Mouse (Mus musculus) forebrain, embryonic 14.5 days (tissue): ENCODE data around the gene Mrtfa. TPM values are rescaled to one million over a fixed set of nuclear protein-coding genes. Genes with fewer than 3 reads are reported as not detected.

ENCODE experiments used
- ATAC-seq: fragments of 200-750 bp; cut with Nextera tagmentation; 2 replicates; pipeline ENCODE4 v1.8.0; 2017; ENCODE audit warnings: mild to moderate bottlenecking, moderate library complexity
- DNase-seq: peaks from one replicate; pipeline ENCODE4 v3.0.0-alpha.2; 2015; ENCODE audit warnings: low spot score
- H3K27ac ChIP-seq: fragments of 300-500 bp; sonication (generic); 2 replicates; pipeline ENCODE4 v1.5.1; 2014; ENCODE audit warnings: low read depth, mild to moderate bottlenecking, control low read depth, low read length, moderate library complexity
- H3K27me3 ChIP-seq: fragments of 300-500 bp; sonication (generic); replicated peaks from 2 replicates; pipeline ENCODE4 v1.6.1; 2014; ENCODE audit warnings: low read length, control low read depth, mixed read lengths; ENCODE audit not compliant: control insufficient read depth, insufficient read depth
- H3K36me3 ChIP-seq: fragments of 300-500 bp; sonication (generic); 2 replicates; pipeline ENCODE4 v1.6.1; 2014; ENCODE audit warnings: low read length, control low read depth; ENCODE audit not compliant: control insufficient read depth, insufficient read depth
- H3K4me1 ChIP-seq: fragments of 300-500 bp; sonication (generic); 2 replicates; pipeline ENCODE4 v1.6.1; 2014; ENCODE audit warnings: antibody characterized with exemption, low read length, control low read depth; ENCODE audit not compliant: control insufficient read depth, insufficient read depth
- H3K4me2 ChIP-seq: fragments of 300-500 bp; sonication (generic); 2 replicates; pipeline ENCODE4 v1.6.1; 2014; ENCODE audit warnings: mild to moderate bottlenecking, control low read depth, low read length
- H3K4me3 ChIP-seq: fragments of 300-500 bp; sonication (generic); 2 replicates; pipeline ENCODE4 v1.5.1; 2014; ENCODE audit warnings: low read depth, low read length, control low read depth
- H3K9ac ChIP-seq: fragments of 300-500 bp; sonication (generic); 2 replicates; pipeline ENCODE4 v1.6.1; 2014; ENCODE audit warnings: mild to moderate bottlenecking, low read length, control low read depth, moderate library complexity
- H3K9me3 ChIP-seq: fragments of 300-500 bp; sonication (generic); replicated peaks from 2 replicates; pipeline ENCODE4 v1.6.1; 2016; ENCODE audit warnings: low read length, control low read depth, mixed read lengths; ENCODE audit not compliant: control insufficient read depth
- WGBS: fragments of 180-500 bp; shearing (Covaris S2); extraction: QIAGEN DNeasy Blood & Tissue Kit; methylation state at CpG from one replicate; pipeline ENCODE4 v1.1.7; 2014; 5-methylcytosine and 5-hydroxymethylcytosine counted together
- polyA plus RNA-seq: library from polyadenylated mRNA; unstranded; fragments of >200 nt; fragmentation: Nextera tagmentation; extraction: Ambion mirVana; gene quantifications from 2 replicates; pipeline ENCODE4 v1.2.1, GENCODE M21; 2014

The Mrtfa gene
- polyA plus RNA-seq, 1 experiment from 2014 or later, result 13.6 TPM

DNA sequence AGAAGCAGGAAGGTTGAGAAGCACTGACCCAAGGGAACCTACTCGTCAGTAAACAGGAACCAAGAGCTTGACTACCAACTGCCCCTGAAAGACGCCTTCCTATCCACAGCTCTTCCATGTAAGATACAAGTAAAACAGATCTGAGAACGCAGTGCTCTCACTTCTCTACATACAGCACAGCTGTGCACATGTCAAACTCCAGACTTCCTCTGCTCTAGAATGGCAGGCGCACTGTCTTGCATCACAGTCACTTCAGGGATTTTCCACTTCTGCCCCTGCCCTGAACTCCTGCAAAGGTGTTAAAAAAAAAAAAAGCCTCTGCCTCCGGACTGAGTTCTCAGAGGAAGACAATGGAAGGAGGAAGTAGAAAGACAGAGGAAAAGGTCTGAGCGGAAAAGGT is 78.0 kb downstream of the Mrtfa start:
- Histone ChIP-seq H3K4me2 (no peak overlapping the region), H3K36me3 (no peaks in the 10 kb centered on the region), H3K9me3 (no peaks in the 10 kb centered on the region), H3K9ac (no peak overlapping the region), H3K4me3 (no peak overlapping the region), H3K27me3 (no peaks in the 10 kb centered on the region), H3K27ac (no peak overlapping the region), H3K4me1 (no peaks in the 10 kb centered on the region)
- WGBS, result 85% methylated on average over 6 of the region's 6 CpGs
- ATAC-seq, result no peak
- DNase-seq, result no peak

DNA sequence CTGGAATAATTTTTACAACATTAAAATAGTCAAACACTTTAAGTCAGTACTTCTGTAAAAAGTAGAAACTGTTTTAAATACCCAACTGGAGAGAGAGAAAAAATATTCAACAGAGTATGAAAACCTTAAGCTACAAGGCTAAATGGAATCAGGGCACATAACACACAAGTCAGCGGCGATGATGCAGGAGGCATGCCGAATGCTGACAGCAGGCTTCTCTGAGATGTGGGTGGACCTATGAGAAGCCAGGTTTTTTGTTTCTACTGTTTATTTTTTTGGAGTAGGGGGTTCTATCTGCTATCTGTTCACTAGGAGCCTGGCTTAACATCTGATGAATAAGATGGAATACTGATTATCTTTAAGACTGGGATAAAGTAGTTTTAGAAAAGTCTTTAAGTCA is 80.2 kb downstream of the Mrtfa start:
- Histone ChIP-seq H3K9me3 (no peaks in the 10 kb centered on the region), H3K36me3 (no peaks in the 10 kb centered on the region), H3K27ac (no peak overlapping the region), H3K27me3 (no peaks in the 10 kb centered on the region), H3K4me1 (peaks cover 14% of the 10 kb centered on the region), H3K9ac (no peak overlapping the region), H3K4me2 (no peak overlapping the region), H3K4me3 (no peak overlapping the region)
- ATAC-seq, result no peak
- DNase-seq, result no peak
- 90% methylated on average over 3 of the region's 3 CpGs for WGBS

DNA sequence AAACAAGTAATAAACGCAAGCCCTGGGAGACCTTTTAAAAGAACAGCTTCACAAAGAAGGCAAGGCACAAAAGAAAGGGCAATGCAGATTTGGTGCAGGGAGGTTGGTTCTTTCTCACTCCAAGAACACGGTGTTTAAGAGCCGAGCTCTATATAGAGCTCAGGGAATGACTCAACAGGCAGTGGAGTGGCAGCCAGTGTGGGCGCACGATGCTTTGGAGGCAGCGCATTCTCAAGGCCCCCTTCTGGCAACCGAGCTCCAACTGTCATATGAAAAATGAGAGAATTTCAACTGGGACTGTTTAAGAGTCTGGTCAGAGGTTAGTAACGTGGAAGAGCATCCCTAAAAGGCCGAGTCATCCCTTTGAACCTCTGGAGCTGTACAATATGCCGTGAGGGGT is 84.6 kb downstream of the Mrtfa start:
- Histone ChIP-seq H3K27ac (no peak overlapping the region), H3K4me1 (peaks cover 33% of the 10 kb centered on the region), H3K9ac (no peak overlapping the region), H3K27me3 (no peaks in the 10 kb centered on the region), H3K4me2 (no peak overlapping the region), H3K9me3 (no peaks in the 10 kb centered on the region), H3K36me3 (no peaks in the 10 kb centered on the region), H3K4me3 (no peak overlapping the region)
- DNase-seq (peak; percentile 43), ATAC-seq (no peak)
- 17% methylated on average over 10 of the region's 10 CpGs for WGBS

DNA sequence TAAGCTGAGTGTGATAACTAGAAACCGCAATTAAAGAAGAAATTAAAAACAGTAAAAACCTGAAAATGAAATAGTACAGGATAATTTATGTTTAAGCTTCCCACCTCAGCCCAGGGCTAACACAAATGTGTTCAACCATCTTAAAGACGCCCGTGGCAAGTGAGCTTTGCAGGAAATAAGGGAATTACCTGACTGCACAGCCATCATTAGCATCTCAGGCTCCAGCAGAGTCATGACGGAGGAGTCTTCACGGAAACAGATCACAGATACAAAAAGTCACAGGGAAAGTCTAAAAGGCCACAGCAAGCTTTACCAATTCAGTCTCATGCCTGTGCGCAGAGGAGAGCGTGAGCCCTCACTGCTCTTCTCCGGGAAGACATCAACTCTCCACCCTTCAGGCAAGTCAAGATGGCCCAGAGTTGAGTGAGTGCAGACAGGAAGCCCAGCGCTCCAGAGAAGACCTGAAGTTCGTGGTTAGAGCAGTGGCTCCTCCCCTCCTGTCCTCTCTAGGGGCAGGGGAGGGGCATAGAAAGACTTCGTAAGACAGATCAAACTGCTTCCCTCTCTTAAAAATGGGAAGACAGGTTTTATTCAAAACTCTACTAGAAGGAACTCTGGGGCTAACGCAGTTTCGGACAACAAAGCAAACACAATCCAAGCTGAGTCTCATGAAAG is 85.8 kb downstream of the Mrtfa start:
- WGBS, result 35% methylated on average over 13 of the region's 13 CpGs
- Histone ChIP-seq H3K4me3 (no peak overlapping the region), H3K27ac (no peak overlapping the region), H3K9ac (no peak overlapping the region), H3K9me3 (no peaks in the 10 kb centered on the region), H3K36me3 (no peaks in the 10 kb centered on the region), H3K4me2 (peak overlapping the region; percentile 29), H3K27me3 (no peaks in the 10 kb centered on the region), H3K4me1 (peaks cover 33% of the 10 kb centered on the region)
- DNase-seq, result no peak
- no peak for ATAC-seq

DNA sequence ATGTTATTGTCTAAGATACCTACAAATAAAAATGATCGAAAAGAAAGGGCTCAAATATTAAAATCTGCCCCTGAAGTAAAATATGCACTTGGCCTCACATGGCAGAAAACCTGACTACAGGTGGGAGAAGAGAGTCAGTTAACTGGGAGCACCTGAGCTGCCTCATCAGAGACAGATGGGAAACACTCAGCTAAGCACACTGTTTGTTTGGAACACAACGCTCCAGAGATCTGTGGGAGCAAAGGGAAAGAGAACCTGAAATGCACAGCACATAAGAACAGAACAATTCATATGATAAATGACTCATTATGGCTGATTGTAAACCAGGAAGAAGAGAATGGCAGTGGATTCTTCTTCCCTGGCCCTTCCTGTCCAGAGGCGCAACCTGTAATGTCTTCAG is 87.1 kb downstream of the Mrtfa start:
- H3K4me1 ChIP-seq, result peaks cover 33% of the 10 kb centered on the region
- no peaks in the 10 kb centered on the region for H3K36me3 ChIP-seq
- H3K27me3 ChIP-seq, result no peaks in the 10 kb centered on the region
- ATAC-seq (no peak), DNase-seq (no peak)
- H3K4me3 ChIP-seq, result no peak overlapping the region
- no peak overlapping the region for H3K9ac ChIP-seq
- H3K9me3 ChIP-seq, result no peaks in the 10 kb centered on the region
- WGBS, result 79% methylated on average over 3 of the region's 3 CpGs
- no peak overlapping the region for H3K27ac ChIP-seq
- no peak overlapping the region for H3K4me2 ChIP-seq

DNA sequence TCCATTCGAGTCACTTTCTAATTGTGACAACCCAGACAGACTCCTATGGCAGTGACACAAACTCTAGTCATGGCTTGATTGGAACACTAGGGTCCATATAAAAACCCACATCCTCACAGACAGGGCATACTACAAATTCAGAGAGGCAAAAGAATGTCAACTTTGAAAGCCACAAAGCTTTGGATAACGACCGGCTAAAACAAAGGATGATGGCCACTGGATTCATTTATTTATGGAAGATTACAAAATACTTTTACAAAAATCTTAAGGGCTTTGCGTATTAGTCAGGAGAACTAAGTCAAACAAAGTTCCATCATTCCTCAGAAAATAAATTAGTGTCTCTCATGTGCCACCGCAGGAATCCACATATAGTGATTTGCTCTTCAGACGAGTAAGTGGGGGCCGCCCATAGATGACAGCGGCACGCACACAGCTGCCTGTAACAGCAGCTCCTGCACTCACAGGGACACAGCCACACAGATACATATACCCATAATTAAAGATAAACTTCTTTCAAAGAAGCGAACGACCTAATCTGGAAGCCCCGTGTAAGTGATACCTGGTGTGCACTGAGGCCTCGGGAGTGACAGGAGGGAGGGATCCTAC is 88.2 kb downstream of the Mrtfa start:
- Histone ChIP-seq H3K4me1 (peaks cover 33% of the 10 kb centered on the region), H3K9me3 (no peaks in the 10 kb centered on the region), H3K4me2 (no peak overlapping the region), H3K27me3 (no peaks in the 10 kb centered on the region), H3K36me3 (no peaks in the 10 kb centered on the region), H3K9ac (no peak overlapping the region), H3K4me3 (no peak overlapping the region), H3K27ac (no peak overlapping the region)
- ATAC-seq (no peak), DNase-seq (no peak)
- WGBS, result 61% methylated on average over 13 of the region's 13 CpGs

DNA sequence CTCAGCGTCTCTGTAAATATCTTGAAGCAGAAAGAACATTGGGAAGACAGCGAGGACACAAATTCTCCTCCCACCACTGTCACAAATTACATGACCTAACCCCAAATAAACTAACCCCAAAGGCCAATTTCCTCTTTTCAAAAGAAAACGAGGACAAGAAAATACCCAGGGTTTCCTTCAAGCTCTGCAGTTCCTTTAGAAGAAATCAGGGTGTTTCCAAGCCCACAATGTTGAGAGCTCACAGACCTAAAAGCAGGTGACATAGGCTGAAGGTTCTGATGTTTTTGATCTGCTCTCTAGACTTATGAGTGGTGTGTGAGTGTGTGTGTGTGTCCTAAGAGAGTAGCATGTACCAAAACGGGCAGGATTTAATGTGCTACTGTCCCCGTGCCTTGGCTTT is 89.2 kb downstream of the Mrtfa start:
- Histone ChIP-seq H3K4me2 (no peak overlapping the region), H3K4me3 (no peak overlapping the region), H3K9me3 (no peaks in the 10 kb centered on the region), H3K27ac (no peak overlapping the region), H3K27me3 (no peaks in the 10 kb centered on the region), H3K4me1 (peaks cover 27% of the 10 kb centered on the region), H3K9ac (no peak overlapping the region), H3K36me3 (no peaks in the 10 kb centered on the region)
- ATAC-seq (no peak), DNase-seq (no peak)
- 70% methylated on average over 5 of the region's 5 CpGs for WGBS

DNA sequence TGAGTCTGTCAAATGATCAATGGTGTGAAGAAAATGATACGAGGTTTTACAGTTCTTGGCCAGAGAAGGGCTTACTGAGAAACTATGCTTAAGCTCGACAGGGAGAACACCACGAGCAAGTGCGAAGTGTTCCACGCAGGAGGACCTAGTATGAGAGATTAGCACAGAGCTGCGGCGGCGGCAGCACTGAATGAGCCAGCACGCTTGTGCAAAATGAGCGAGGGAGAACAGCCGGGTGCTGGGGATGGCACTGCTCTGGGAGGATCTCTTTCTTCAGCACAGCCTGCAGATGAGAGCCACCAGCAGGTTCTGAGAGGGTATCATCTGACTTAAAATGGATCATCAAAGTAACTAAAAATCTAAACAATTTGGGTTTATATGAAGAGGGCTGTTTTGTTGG is 91.3 kb downstream of the Mrtfa start:
- Histone ChIP-seq H3K4me2 (no peak overlapping the region), H3K27ac (no peak overlapping the region), H3K4me3 (no peak overlapping the region), H3K9ac (no peak overlapping the region), H3K9me3 (no peaks in the 10 kb centered on the region), H3K27me3 (no peaks in the 10 kb centered on the region), H3K36me3 (no peaks in the 10 kb centered on the region), H3K4me1 (peaks cover 9% of the 10 kb centered on the region)
- DNase-seq (no peak), ATAC-seq (no peak)
- 83% methylated on average over 11 of the region's 11 CpGs for WGBS

DNA sequence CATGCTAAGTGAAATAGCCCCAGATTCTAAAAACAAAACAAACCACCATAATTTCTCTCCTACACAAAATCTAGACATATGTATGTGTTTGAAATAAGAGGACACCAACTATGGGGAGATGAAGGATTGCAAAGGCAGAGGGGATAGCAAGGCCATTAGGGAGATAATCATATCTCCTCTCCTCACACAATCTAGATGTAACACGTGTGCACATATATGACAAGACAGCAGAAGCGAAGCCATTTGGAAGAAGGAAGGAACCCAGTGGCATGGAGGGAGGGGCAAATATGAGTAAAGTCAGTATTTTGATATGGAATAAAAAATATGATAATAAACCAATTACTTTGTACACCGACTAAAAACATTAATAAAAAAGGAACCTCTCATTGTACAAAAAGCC is 91.9 kb downstream of the Mrtfa start:
- ATAC-seq (no peak), DNase-seq (no peak)
- Histone ChIP-seq H3K4me1 (peaks cover 5% of the 10 kb centered on the region), H3K4me3 (no peak overlapping the region), H3K9ac (no peak overlapping the region), H3K36me3 (no peaks in the 10 kb centered on the region), H3K27me3 (no peaks in the 10 kb centered on the region), H3K9me3 (no peaks in the 10 kb centered on the region), H3K27ac (no peak overlapping the region), H3K4me2 (no peak overlapping the region)
- 97% methylated on average over 3 of the region's 3 CpGs for WGBS
